Mouse (Mus musculus) lung, adult 2 months (tissue): ENCODE measurements around the gene Dusp11. TPM values are rescaled to one million over a fixed set of nuclear protein-coding genes. Genes with fewer than 3 reads are reported as not detected.
"Not testable (repeated sequence)": the region's sequence is repeated elsewhere in the genome, so short reads cannot be mapped to it uniquely, and the experiment has no call there.

Experiments
- DNase-seq: peaks from one replicate; pipeline ENCODE4 v3.0.0; 2022
- H3K4me1 ChIP-seq: fragments of 200-500 bp; 2 replicates; pipeline ENCODE4 v1.6.1; 2011; ENCODE audit warnings: low read length; ENCODE audit not compliant: control insufficient read depth, insufficient read depth
- H3K4me3 ChIP-seq: fragments of 200-500 bp; replicated peaks from 2 replicates; pipeline ENCODE3; 2011; ENCODE audit warnings: low read depth, mild to moderate bottlenecking, control low read depth, low read length; ENCODE audit errors: extremely low read depth
- CTCF ChIP-seq: fragments of 200-500 bp; IDR thresholded peaks from 2 replicates; pipeline ENCODE4 v1.5.1; 2011; ENCODE audit warnings: mild to moderate bottlenecking, low read length, control low read depth; ENCODE audit not compliant: insufficient read depth
- POLR2A ChIP-seq: fragments of 200-500 bp; IDR thresholded peaks from 2 replicates; pipeline ENCODE4 v1.6.1; 2011; ENCODE audit warnings: low read depth, mild to moderate bottlenecking, control low read depth, low read length, borderline replicate concordance; ENCODE audit errors: extremely low read depth
- WGBS: fragments of 180-500 bp; shearing (Covaris S2); methylation state at CpG from one replicate; pipeline ENCODE4 v1.1.7; 2018; 5-methylcytosine and 5-hydroxymethylcytosine counted together
- polyA plus RNA-seq: library from polyadenylated mRNA; depleted of rRNA; stranded (reverse); fragments of >200 nt; gene quantifications from 2 replicates; pipeline ENCODE4 v1.2.3, GENCODE M21; 2012

Gene Dusp11
- polyA plus RNA-seq, 1 experiment = 32.6 TPM

DNA sequence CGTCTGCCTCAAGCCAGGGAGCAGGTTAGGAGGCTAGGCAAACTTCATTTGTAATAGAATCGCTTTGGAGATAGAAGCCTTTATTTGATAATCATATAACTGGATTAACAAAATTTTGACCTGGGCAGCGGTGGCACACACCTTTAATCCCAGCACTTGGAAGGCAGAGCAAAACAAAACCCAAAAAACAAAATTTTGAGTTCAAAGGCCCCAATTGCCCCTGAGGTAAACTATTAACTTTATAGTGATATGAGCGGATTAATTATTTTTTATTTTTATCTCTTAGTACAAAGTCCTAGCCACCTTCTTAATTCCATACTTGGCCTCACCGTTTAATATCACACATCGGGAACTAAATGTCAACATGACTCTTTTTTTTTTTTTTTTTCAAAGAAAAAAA, 44.9 kb downstream of the Dusp11 start:
- no peak for DNase-seq
- 78% methylated on average over 6 of the region's 6 CpGs for WGBS
- TF ChIP-seq CTCF = no peak
- TF ChIP-seq POLR2A = no peak
- no peak overlapping the region for H3K4me3 ChIP-seq
- H3K4me1 ChIP-seq = peaks cover 2% of the 10 kb centered on the region; the same call in 1 of the 2 replicates

DNA sequence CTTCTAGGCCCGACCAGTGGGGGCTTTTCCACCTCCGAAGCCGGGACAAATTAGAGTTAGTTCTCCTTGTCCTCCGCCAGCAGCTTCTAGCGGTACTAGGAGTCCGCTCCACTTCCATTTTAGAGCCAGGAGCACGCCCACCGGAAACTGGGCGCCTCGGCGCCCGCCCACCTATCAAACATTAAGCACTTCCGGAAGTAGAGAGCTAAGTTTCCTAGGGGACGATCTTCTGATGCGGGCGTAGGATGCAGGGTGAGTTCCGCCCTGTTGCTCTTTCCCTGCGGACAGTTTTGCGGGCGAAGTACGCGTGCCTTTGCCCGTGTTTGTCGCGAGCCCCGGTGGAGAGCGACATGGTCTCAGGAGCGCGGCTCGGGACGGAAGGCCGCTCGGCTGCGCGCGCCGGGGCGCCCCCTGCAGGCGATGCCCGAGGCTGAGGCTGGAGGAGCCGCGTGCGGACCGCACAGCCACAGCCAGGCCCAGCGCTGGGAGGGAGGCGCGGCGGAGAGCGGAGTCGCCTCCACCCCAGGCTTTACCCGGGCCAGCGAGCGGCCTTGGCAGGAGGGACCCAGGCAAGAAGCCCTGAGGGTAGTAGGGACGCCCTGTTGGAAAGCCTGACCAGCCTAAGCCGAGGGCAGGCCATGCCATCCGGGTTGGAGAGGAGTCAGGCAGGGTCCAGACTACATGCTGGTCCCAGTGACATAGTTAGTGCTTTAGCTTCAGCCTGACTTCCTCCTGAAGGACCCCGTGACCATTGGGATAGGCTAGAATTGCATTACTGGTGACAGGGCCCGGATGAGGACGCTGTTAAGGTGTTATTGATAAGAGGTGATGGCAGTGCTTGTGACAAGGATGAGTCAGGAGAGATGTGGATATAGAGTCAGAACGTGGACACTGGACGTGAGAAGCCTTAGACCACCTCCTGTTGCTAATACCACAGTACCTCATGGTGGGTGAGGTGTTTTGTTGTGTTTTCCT, 45.6 kb downstream of the Dusp11 start, which contains the start of gene Nat8f1:
Nat8f1 (minus strand) TSS at position 149 of the 975 bp plus-strand sequence.
- H3K4me1 ChIP-seq = not testable (repeated sequence)
- 1% methylated on average over 59 of the region's 61 CpGs for WGBS
- DNase-seq = peak; percentile 92
- H3K4me3 ChIP-seq = peak within 1 kb of the TSS; percentile 92
- peak; percentile 64; the same call in 1 of the 2 replicates for TF ChIP-seq POLR2A

DNA sequence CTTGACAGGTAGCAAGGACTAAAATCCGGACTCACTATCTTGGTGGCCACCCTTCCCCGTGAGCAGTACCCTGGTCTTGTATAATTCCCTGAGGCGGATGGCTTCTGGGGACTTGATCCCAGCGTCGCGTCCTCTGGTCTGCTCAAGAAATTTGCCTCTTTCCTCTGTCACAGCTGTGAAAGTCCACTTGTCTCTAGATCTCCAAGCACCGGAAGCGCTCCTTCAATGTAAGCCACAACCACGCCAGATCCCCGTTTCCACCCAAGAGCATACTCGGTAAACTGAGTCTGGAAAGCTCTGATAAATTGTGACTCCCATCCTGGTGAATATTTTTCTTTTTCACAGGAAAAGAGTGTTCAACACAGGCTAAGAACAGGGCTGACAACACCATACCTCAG, 46.3 kb downstream of the Dusp11 start:
- Histone ChIP-seq H3K4me1 (peaks cover 2% of the 10 kb centered on the region; the same call in 1 of the 2 replicates), H3K4me3 (peak overlapping the region; percentile 92)
- TF ChIP-seq POLR2A = no peak
- TF ChIP-seq CTCF = no peak
- DNase-seq = no peak
- WGBS = 3% methylated on average over 11 of the region's 11 CpGs

DNA sequence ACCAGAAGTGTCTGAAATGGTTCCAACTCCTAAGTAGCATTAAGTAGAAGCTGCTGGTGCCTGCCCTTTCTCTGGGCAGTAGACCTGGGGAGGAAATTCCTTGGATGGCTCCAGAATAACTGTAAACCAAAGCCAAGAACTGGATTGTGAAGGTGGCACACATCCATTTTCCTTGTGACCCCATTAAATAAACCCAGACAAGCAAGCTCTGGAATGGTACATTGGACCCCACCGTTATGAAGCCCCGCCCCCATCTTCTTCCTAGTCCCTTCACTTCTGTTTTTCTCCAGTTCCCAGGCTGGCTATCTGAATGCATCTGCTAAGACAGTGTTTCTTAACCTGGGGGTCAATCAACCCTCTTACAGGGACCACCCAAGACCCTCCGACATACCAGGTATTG, 49.9 kb downstream of the Dusp11 start, which contains the start of gene Tprkb:
Tprkb (plus strand) TSS at position 279 of the 400 bp plus-strand sequence.
- Histone ChIP-seq H3K4me1 (peaks cover 2% of the 10 kb centered on the region; the same call in 1 of the 2 replicates), H3K4me3 (no peak within 1 kb of the TSS)
- 70% methylated on average over 3 of the region's 3 CpGs for WGBS
- TF ChIP-seq POLR2A = no peak
- TF ChIP-seq CTCF = no peak
- DNase-seq = no peak

DNA sequence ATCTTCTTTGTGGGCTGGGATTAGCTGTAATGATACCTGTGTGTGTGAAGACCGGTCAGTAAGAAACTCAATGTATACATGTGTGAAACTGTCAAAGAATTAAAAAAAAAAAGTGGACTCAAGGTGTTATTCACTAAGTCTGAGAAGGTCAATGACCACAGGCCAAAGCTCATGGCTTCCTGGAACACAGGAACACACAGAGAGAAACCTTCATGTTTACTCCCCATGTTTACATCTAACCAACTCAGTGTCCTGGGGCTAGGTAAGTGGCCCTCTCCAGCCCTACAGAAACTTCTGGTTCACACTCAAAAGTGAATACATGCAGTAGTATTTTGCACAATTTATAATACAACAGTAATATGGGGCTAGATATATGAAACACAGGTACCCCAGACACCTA, 51.8 kb downstream of the Dusp11 start:
- DNase-seq = no peak
- Histone ChIP-seq H3K4me1 (no peaks in the 10 kb centered on the region), H3K4me3 (no peak overlapping the region)
- TF ChIP-seq CTCF (no peak), POLR2A (no peak)
- 94% methylated on average over 1 of the region's 1 CpGs for WGBS

DNA sequence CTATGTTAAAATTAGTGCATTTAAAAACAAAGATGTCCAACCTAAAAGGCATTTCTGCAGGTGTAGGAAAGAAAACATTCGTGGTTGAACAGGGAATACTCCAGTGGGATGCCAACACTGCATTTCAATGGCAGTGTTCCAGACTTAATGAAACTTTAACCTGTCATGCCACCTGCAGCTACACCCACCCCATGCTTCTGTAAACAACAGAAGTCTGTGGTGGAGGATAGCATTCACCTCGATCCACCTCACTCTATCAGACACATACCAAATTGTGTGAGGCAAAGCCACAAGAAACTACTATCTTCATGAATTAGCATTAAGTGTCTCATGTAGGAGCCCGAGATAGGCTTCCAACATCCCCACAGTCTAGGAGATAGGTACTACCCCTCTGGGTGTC, 53.1 kb downstream of the Dusp11 start:
- Histone ChIP-seq H3K4me3 (no peak overlapping the region), H3K4me1 (no peaks in the 10 kb centered on the region)
- DNase-seq = no peak
- 63% methylated on average over 3 of the region's 3 CpGs for WGBS
- TF ChIP-seq CTCF = no peak
- no peak for TF ChIP-seq POLR2A

DNA sequence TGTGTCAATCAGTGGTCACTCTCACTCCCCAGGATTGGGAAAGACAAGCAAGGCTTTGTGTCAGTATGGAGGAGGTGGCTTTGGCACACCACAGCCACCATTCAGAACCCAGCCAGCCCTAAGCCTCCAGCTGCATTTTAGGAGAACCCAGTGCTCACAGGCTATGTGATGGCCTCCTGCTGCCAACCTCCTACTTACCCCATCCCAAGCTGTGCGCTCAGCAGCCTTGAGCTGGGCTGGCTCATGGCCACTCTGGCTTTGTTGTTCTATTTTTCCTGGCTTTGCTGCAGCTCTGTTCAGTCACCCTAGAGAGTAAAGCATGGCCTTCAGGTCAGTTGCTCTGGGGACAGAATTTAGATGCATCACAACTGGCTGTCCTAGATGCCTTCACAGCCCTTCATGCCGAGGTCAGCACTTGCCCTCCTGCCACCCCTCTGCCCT, 54.5 kb downstream of the Dusp11 start:
- not testable (repeated sequence) for DNase-seq, H3K4me3 ChIP-seq, H3K4me1 ChIP-seq
- WGBS = 66% methylated on average over 2 of the region's 2 CpGs

DNA sequence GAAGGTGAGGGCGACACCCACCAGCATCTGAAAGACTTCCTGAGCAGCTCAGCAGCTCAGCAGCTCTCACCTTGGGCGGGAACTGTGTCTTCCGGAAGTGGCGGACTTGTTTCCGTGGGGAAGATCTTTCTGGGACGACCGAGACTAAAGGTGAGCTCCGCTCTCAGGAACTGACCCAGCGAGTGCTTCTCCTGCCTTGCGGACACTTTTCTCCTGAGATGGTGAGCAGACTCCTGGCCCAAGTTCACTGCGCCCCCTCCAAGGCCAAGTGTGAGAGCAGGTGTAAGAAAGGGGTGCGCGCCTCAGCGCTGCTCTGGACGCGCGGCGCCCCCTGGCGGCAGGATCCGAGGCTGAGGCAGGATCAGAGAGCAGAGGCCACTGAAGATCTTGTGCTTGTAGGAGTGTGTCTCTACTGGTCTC, 56.8 kb downstream of the Dusp11 start, which contains the start of gene Nat8f4:
Nat8f4 (minus strand) TSS at position 243 of the 420 bp plus-strand sequence.
- peak within 1 kb of the TSS; percentile 33 for H3K4me3 ChIP-seq
- TF ChIP-seq CTCF = peak; percentile 52
- WGBS = 12% methylated on average over 20 of the region's 20 CpGs
- not testable (repeated sequence) for H3K4me1 ChIP-seq
- peak; percentile 85 for DNase-seq

DNA sequence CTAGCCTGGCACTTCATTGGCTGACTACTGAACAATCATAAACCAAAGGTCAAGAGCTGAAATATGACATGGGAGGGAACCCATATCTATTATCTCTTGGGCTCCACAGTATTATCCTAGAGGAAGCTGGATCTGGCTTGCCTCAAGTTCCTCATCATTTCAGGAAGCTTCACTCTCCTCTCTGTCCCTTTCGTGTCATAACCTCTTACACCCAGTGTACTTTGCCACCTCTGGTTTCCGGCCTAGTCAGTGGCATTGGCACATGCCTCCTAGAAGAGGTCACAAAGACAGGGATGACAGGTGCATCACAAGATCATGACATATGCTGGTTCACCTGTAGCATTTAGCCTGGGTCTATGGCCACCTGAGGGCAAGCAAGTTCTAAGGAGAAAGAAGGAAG, 59.2 kb downstream of the Dusp11 start:
- no peaks in the 10 kb centered on the region for H3K4me1 ChIP-seq
- TF ChIP-seq CTCF (no peak), POLR2A (no peak)
- WGBS = 90% methylated on average over 2 of the region's 2 CpGs

DNA sequence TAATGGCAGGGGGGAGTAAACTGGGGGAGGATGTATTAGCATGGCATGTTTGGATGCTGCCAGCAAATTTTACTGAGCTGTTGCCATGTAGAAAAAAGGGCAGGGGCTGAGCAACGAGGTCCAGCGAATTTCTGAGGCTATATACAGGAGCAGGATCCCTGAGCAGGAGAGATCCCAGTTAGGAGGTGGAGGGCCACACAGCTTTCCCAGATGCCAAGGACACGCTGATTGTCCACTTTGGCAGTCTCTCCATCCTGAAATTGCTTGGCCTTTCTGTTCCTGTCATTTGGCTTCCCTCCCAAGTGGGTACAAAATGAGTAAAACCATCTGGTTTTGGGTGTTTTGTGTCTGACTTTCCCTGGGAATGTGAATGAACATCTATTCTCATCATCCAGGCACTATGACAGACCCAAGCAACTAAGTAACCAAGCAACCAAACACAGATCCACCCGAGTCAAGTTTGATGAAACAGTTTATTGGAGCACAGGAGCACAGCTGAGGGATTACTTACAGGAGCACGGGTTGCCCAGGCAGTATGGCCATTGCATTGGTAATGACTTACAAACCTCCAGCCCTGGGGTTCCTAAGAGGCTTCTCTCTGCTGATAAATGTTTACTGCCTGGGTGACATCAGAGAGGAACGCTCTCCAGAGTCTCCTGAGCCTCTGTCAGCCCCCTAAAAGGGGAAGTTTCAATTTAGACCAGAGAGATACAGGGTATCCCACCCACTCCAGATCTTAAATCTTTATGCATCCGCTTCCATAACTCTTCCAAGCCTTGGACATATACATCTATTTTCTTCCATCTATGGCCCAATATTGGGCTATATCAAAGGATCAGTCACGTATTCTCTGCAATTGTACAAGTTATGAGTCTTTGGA, 62.6 kb downstream of the Dusp11 start:
- not testable (repeated sequence) for H3K4me1 ChIP-seq, DNase-seq, H3K4me3 ChIP-seq
- 69% methylated on average over 6 of the region's 8 CpGs for WGBS

More for the DNA sequence above, 59.2 kb downstream of the Dusp11 start:
- no peak overlapping the region for H3K4me3 ChIP-seq
- no peak for DNase-seq
